Mouse (Mus musculus) adrenal gland, postnatal 25 days (tissue): ENCODE data around the gene 2410131K14Rik. TPM values are rescaled to one million over a fixed set of nuclear protein-coding genes. Genes with fewer than 3 reads are reported as not detected.

Experiments
- DNase-seq: peaks from one replicate; pipeline ENCODE4 v3.0.0; 2021; ENCODE audit warnings: mixed read lengths
- total RNA-seq: library from RNA; stranded (reverse); gene quantifications from 2 replicates; pipeline ENCODE4 v1.2.3, GENCODE M21; 2021

Gene 2410131K14Rik
- total RNA-seq, 1 experiment from 2014 or later = 6.6 TPM

DNA sequence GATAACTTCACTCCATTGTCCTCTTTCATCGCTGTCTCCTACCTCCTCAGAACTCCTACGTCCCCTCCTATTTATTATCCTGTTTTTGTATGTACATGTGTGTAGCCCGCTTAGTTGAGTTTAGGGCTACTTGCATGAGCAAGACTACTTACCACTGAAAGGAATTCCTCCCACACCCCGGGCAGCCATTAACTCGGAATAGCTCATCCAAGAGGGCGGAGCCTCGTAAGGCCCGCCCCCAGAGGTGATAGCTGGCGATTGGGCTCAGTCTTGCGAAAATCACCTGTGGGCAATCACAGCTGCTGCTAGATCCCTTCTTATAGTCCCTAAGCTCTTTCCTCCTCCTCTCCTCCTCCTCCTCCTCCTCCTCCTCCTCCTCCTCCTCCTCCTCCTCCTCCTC lies 66.2 kb downstream of the 2410131K14Rik start:
- no peak for DNase-seq

DNA sequence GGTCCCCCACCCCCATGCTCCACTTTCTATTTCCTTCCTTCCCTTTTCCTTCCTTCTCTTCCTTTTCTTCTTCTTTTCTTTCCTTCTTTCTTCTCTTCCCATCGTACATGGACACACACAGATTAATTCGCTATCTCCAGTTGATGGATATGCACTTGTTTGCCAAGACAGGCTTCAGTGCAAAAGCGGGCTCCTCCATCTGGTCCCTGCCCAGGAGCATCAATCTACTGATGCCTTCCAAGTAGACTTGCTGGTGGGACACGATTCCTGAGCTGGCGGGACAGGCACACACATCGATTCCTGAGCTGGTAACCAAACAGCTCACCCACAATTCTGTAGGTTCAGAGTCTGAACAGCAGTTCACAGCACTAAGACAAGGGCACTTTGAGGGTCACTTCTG lies 68.7 kb downstream of the 2410131K14Rik start:
- no peak for DNase-seq

Other genes with a start within 250 kb of the 2410131K14Rik start
- 103 and 131 TPM in 2 replicates for gene Tesc, start 217.5 kb upstream of the 2410131K14Rik start, total RNA-seq
- 37.2 and 47.7 TPM in 2 replicates for gene Fbxw8, start 89.8 kb upstream of the 2410131K14Rik start, total RNA-seq
- 0.09 TPM in 1 of 2 replicates, not detected in the other for gene Hrk, start 80.6 kb upstream of the 2410131K14Rik start, total RNA-seq
- gene Rnft2, start 111 bp upstream of the 2410131K14Rik start, total RNA-seq = 3.7 and 4.9 TPM in 2 replicates